Mouse (Mus musculus): ENCODE results near the gene Zfp809. TPM values are rescaled to one million over a fixed set of nuclear protein-coding genes. Genes with fewer than 3 reads are reported as not detected.

The Zfp809 gene
- 19.3 and 20.7 TPM in 2 replicates for polyA plus RNA-seq (2012; rRNA removed; ENCODE audit: low replicate concordance)

DNA sequence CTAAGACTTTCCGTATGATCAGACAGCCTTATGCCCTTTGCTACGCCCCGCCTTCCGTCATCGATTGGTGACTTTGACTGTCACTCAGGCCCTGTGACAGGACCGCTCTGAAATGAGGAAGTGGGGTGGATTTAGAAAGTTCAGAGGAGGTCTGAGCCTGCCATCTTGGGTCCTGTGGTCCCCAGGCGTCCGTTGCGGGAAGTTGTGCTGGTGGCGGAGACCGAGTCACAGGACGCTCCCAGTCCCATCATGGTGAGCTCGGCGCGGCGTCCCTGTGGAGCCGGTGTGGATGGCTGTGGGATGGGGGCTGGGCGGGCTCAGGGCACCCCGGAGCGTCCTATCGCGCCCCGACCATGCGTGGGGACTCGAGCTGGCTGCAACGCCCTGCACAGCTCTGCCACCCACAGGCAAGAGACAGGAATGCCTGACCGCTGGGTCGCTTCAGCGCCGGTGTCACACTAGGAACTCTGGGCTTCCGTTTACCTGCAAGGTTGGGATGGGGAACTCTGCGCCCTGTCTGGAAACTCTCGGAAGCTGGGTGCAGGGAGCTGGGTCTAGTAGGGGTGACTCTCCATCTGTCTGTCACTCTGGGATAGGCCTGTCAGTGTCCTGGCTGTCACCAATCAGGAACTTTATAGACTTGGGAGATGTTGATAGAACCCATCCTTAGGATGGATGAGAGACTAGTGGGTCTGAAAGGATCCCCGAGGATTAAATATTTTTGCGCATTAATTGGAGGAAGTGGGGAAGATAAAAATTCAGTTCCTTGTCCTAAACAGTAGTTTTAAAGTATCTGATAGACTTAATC, at the start of gene Zfp809:
Gene Zfp809, plus strand, starts transcription at position 134 of the 808 bp plus-strand sequence.

DNA sequence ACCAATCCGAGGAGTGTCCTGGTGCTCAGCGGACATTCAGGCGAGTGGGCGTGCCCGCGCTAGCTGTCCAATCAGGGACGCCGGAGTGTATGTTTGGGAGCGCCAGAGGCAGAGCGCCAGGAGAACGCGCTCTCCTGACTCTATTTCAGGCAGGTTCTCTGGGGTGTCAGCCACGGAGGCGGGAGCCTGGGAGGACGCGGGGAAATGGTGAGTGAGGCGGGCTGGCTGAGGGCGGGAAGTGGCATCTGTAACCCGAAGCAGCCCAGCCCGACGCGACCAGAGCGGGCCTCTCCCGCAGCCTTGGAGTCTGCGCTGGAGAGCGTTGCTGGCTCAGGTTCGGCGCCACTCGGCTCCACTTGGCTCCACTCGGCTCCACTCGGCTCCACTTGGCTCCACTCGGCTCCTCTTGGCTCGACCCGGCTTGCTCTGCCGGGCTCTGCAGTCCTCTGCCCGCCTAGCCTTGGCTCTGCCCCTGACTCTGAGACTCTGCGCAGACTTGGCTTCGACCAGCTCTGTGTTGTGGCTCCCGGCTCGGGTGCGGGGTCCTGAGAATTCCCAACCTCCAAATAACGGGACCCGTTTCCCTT, 37.4 kb upstream of the Zfp809 start, which contains the start of gene Zfp872:
Gene Zfp872, plus strand, starts transcription at position 66 of the 587 bp plus-strand sequence.

DNA sequence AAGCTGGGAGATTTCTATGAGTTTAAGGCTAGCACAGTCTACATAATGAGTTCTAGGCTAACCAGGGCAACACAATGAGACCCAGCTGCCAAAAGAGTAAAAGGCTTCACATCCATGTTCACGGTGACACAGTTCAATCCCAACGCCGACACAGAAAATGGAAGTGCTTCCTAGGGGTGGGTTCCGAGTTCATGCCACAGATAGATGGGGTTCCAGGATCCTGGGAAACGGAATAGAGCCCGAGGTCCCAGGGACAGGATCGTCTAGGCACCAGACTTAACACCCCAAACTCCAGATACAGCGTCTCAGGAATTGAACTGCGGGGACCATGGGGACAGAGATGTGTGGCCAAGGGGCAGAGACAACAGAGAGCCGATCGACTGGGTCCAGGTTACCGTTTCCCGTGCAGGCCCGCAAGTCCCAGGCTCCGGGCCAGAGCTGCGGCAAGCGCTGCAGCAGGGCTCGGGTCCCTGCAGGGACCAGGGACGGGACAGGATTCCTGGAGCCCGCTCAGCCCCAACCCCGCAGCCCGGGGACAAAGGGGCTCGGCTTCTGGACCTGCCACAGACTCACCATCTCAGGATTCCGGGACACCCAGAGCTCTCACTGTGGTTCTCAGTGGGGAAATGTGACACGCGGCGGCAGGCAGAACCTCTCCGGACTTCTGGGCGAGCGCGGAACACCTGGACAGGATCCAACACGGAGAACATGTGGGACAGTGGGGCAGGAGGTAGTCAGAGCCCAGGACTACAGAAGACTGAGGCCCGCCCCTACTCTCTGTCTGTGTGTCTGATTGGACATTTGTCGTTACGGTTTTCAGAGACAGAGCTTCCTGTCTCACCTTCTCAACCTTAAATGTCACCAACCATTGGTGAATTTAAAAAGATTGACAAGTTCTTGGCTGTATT, 33.9 kb downstream of the Zfp809 start, which contains the start of gene Zfp599:
Gene Zfp599, minus strand, starts transcription at position 712 of the 908 bp plus-strand sequence.

Other genes starting within 250 kb of the Zfp809 start
- 16.3 and 35.2 TPM in 2 replicates for gene Rgl3, start 236.3 kb upstream of the Zfp809 start, polyA plus RNA-seq (2012; rRNA removed; ENCODE audit: low replicate concordance)
- gene Ccdc151, start 223.1 kb upstream of the Zfp809 start, polyA plus RNA-seq (2012; rRNA removed; ENCODE audit: low replicate concordance), result 0.07 and 0.19 TPM in 2 replicates
- 71.3 and 86.6 TPM in 2 replicates for gene Prkcsh, start 222.9 kb upstream of the Zfp809 start, polyA plus RNA-seq (2012; rRNA removed; ENCODE audit: low replicate concordance)
- gene Elavl3, start 173.7 kb upstream of the Zfp809 start, polyA plus RNA-seq (2012; rRNA removed; ENCODE audit: low replicate concordance), result 0.22 and 0.56 TPM in 2 replicates
- gene Gm49318, start 154.5 kb upstream of the Zfp809 start, polyA plus RNA-seq (2012; rRNA removed; ENCODE audit: low replicate concordance), result not detected in 2 replicates
- 14.6 and 26.8 TPM in 2 replicates for gene Zfp653, start 154.3 kb upstream of the Zfp809 start, polyA plus RNA-seq (2012; rRNA removed; ENCODE audit: low replicate concordance)
- 56.9 and 69.5 TPM in 2 replicates for gene Ecsit, start 140.3 kb upstream of the Zfp809 start, polyA plus RNA-seq (2012; rRNA removed; ENCODE audit: low replicate concordance)
- gene Cnn1, start 126.5 kb upstream of the Zfp809 start, polyA plus RNA-seq (2012; rRNA removed; ENCODE audit: low replicate concordance), result 19.0 and 388 TPM in 2 replicates
- gene Elof1, start 108.5 kb upstream of the Zfp809 start, polyA plus RNA-seq (2012; rRNA removed; ENCODE audit: low replicate concordance), result 141 and 144 TPM in 2 replicates
- 344 and 1,133 TPM in 2 replicates for gene Acp5, start 90.0 kb upstream of the Zfp809 start, polyA plus RNA-seq (2012; rRNA removed; ENCODE audit: low replicate concordance)
- gene Pigyl, start 68.9 kb upstream of the Zfp809 start, polyA plus RNA-seq (2012; rRNA removed; ENCODE audit: low replicate concordance), result 64.5 and 77.9 TPM in 2 replicates
- gene Zfp872, start 37.6 kb upstream of the Zfp809 start, polyA plus RNA-seq (2012; rRNA removed; ENCODE audit: low replicate concordance), result 0.33 TPM in 2 replicates
- 0.04 and 0.71 TPM in 2 replicates for gene Zfp599, start 34.2 kb downstream of the Zfp809 start, polyA plus RNA-seq (2012; rRNA removed; ENCODE audit: low replicate concordance)
- 7.9 and 8.0 TPM in 2 replicates for gene Zfp810, start 81.9 kb downstream of the Zfp809 start, polyA plus RNA-seq (2012; rRNA removed; ENCODE audit: low replicate concordance)
- gene Anln, start 163.5 kb downstream of the Zfp809 start, polyA plus RNA-seq (2012; rRNA removed; ENCODE audit: low replicate concordance), result 2.0 and 4.9 TPM in 2 replicates
- 0.37 and 2.2 TPM in 2 replicates for gene 9530077C05Rik, start 185.8 kb downstream of the Zfp809 start, polyA plus RNA-seq (2012; rRNA removed; ENCODE audit: low replicate concordance)
- gene Gm17545, start 228.6 kb downstream of the Zfp809 start, polyA plus RNA-seq (2012; rRNA removed; ENCODE audit: low replicate concordance), result not detected in 2 replicates
- 24.5 and 54.4 TPM in 2 replicates for gene Rp9, start 244.0 kb downstream of the Zfp809 start, polyA plus RNA-seq (2012; rRNA removed; ENCODE audit: low replicate concordance)